Mouse (Mus musculus) hindbrain, embryonic 10.5 days (tissue): ENCODE measurements around the gene Gng3. TPM values are rescaled to one million over a fixed set of nuclear protein-coding genes. Genes with fewer than 3 reads are reported as not detected.
"Not testable (repeated sequence)": the region's sequence is repeated elsewhere in the genome, so short reads cannot be mapped to it uniquely, and the experiment has no call there.

Source experiments
- DNase-seq: peaks from one replicate; pipeline ENCODE4 v3.0.0-alpha.2; 2017; ENCODE audit warnings: low spot score
- H3K27ac ChIP-seq: fragments of 300-500 bp; sonication (generic); 2 replicates; pipeline ENCODE4 v1.5.1; 2016; ENCODE audit warnings: mild to moderate bottlenecking, moderate library complexity
- H3K27me3 ChIP-seq: fragments of 300-500 bp; sonication (generic); 2 replicates; pipeline ENCODE4 v1.6.1; 2016; ENCODE audit warnings: mild to moderate bottlenecking; ENCODE audit not compliant: poor library complexity, insufficient read depth, severe bottlenecking
- H3K36me3 ChIP-seq: fragments of 300-500 bp; sonication (generic); 2 replicates; pipeline ENCODE4 v1.6.1; 2016; ENCODE audit warnings: mild to moderate bottlenecking, moderate library complexity
- H3K4me1 ChIP-seq: fragments of 300-500 bp; sonication (generic); replicated peaks from 2 replicates; pipeline ENCODE4 v1.6.1; 2016; ENCODE audit warnings: mild to moderate bottlenecking
- H3K4me3 ChIP-seq: fragments of 300-500 bp; sonication (generic); 2 replicates; pipeline ENCODE4 v1.5.1; 2016; ENCODE audit warnings: mild to moderate bottlenecking, moderate library complexity
- H3K9me3 ChIP-seq: fragments of 300-500 bp; sonication (generic); 2 replicates; pipeline ENCODE4 v1.6.1; 2016; ENCODE audit warnings: mild to moderate bottlenecking, moderate library complexity
- WGBS: fragments of 180-500 bp; shearing (Covaris S2); methylation state at CpG from one replicate; pipeline ENCODE4 v1.1.7; 2016; 5-methylcytosine and 5-hydroxymethylcytosine counted together
- polyA plus RNA-seq: library from polyadenylated mRNA; unstranded; fragments of >200 nt; fragmentation: Nextera tagmentation; extraction: Ambion mirVana; gene quantifications from 2 replicates; pipeline ENCODE4 v1.2.1, GENCODE M21; 2016

Gene Gng3
- polyA plus RNA-seq, 1 experiment from 2014 or later = 140 TPM

DNA sequence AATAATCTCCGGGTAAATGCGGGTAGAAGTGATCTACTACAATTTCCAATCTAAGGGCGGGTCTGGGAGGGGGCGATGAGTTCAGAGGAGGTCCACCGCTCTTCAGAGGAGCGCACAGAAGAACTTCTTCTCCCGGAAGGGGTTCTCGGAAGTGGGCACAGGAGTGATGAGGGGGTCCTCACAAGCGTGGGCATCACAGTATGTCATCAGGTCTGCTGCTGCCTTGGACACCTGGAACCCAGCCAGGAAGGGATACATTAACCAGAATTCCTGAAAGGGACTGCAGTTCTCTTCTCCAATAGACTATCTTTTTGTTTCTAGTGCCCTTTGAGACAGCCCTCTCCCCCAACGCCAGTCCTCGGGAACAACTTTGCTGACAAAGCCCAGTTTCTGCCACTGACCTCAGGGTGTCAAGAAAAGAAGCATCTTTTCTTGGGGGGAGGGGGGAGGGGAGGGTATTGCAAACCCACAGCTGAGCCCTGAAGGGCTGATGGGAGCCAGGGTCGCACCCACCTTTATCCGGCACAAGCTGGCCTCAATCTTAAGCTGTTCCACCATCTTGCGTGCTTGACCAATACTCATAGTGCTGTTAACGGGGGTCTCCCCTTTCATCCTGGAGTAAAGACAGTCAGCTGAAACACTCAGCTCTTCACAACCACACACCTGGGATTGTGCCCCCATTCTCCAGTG is 808 bp downstream of the Gng3 start:
- peak; percentile 53 for DNase-seq
- H3K4me3 ChIP-seq = peak overlapping the region; percentile 63
- peaks cover 44% of the 10 kb centered on the region for H3K4me1 ChIP-seq
- H3K9me3 ChIP-seq = no peaks in the 10 kb centered on the region
- no peaks in the 10 kb centered on the region for H3K27me3 ChIP-seq
- peak overlapping the region; percentile 98 for H3K27ac ChIP-seq
- WGBS = 26% methylated on average over 15 of the region's 15 CpGs
- H3K36me3 ChIP-seq = peaks cover 55% of the 10 kb centered on the region

DNA sequence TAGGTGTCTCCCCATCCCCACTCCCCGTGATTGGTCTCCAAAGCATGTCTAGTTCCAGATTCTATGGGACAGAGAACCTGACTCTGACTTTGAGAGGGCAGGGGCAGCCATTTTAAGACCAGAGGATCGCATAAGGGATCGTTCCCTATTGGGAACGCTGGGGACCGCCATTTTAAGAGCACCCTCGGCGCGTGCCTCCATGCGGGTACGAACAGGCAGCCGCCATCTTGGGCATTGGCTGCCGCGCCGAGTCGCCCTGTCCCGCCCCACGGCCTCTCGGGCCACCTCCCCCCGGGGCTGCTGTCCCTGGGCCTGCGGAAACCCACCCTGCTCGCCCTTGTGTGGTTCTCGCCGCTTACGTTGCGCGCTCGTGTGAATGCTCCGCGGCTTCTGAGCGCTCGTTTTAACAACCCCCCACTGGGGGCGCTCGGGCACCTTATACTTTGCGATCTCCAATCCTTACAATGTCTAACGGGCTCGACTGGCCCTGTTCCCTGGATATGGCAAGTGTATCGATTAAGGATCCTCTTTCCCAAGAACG is 1.7 kb downstream of the Gng3 start, which contains the start of gene Bscl2:
Bscl2 (plus strand) TSS at position 217 of the 541 bp plus-strand sequence.
- peaks cover 44% of the 10 kb centered on the region for H3K4me1 ChIP-seq
- H3K4me3 ChIP-seq = peak within 1 kb of the TSS; percentile 63
- DNase-seq = peak; percentile 89
- H3K27ac ChIP-seq = peak within 1 kb of the TSS; percentile 98
- WGBS = under 1% methylated on average over 38 of the region's 38 CpGs
- no peaks in the 10 kb centered on the region for H3K27me3 ChIP-seq
- peaks cover 55% of the 10 kb centered on the region for H3K36me3 ChIP-seq
- no peaks in the 10 kb centered on the region for H3K9me3 ChIP-seq

- not testable (repeated sequence) for H3K27ac ChIP-seq
- WGBS = 97% methylated on average over 10 of the region's 10 CpGs
Observed at GRCm38 (mm10) chr19:8836327-8836726, 2.7 kb downstream of the Gng3 start.

GRCm38 (mm10) chr19:8832971-8833370 is 6.0 kb downstream of the Gng3 start:
- Histone ChIP-seq H3K9me3 (no peaks in the 10 kb centered on the region), H3K4me1 (peaks cover 10% of the 10 kb centered on the region), H3K4me3 (no peak overlapping the region), H3K36me3 (peaks cover 88% of the 10 kb centered on the region), H3K27ac (no peak overlapping the region), H3K27me3 (no peaks in the 10 kb centered on the region)
- 94% methylated on average over 4 of the region's 4 CpGs for WGBS
- DNase-seq = no peak

More at GRCm38 (mm10) chr19:8836327-8836726, 2.7 kb downstream of the Gng3 start:
- H3K36me3 ChIP-seq = peaks cover 58% of the 10 kb centered on the region
- not testable (repeated sequence) for H3K9me3 ChIP-seq, DNase-seq, H3K4me3 ChIP-seq, H3K27me3 ChIP-seq
- peaks cover 44% of the 10 kb centered on the region for H3K4me1 ChIP-seq

DNA sequence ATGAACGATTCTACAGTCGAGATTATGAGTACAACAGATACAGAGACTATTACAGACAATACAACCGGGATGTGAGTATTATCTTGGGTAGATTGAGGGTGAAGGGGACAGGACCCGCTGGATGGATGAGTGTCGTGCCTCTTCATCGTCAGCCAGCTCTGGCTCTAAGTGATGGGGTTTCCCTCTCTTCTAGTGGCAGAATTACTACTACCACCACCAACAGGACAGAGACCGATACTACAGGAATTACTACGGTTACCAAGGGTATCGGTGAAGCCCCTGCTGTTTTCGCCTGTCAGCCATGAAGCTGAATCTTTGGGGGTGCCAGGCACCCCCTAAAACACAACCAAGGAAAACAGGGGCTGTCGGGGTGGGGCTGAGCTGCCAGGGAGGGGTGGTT is 7.7 kb downstream of the Gng3 start:
- no peak for DNase-seq
- Histone ChIP-seq H3K4me1 (no peaks in the 10 kb centered on the region), H3K9me3 (no peaks in the 10 kb centered on the region), H3K36me3 (peaks cover 100% of the 10 kb centered on the region), H3K27me3 (no peaks in the 10 kb centered on the region), H3K27ac (no peak overlapping the region), H3K4me3 (no peak overlapping the region)
- WGBS = 86% methylated on average over 11 of the region's 11 CpGs

DNA sequence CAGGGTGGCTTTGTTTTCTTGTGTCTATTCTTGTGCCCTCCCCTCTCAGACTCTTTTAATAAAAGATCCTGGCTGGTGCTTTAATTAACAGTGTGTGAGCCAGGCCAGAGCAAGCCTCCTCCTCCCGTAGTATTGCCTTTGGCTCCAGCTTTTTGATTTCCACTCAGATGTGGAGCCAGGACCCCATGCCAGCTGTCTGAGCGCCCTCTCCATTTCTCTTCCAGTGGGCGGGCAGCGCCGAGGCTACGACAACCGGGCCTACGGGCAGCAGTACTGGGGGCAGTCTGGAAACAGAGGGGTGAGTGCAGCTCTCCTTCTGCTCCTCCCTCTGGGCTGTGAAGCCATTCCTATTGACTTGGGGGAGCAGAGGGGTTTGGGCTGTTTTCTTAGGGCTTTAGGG is 8.3 kb downstream of the Gng3 start:
- Histone ChIP-seq H3K36me3 (peaks cover 100% of the 10 kb centered on the region), H3K9me3 (no peaks in the 10 kb centered on the region), H3K4me1 (no peaks in the 10 kb centered on the region), H3K27me3 (no peaks in the 10 kb centered on the region), H3K4me3 (no peak overlapping the region), H3K27ac (no peak overlapping the region)
- no peak for DNase-seq
- 90% methylated on average over 8 of the region's 8 CpGs for WGBS

- H3K4me3 ChIP-seq = no peak within 1 kb of the TSS
- H3K36me3 ChIP-seq = peaks cover 100% of the 10 kb centered on the region
- no peaks in the 10 kb centered on the region for H3K27me3 ChIP-seq
- no peaks in the 10 kb centered on the region for H3K9me3 ChIP-seq
- no peak within 1 kb of the TSS for H3K27ac ChIP-seq
- 89% methylated on average over 8 of the region's 8 CpGs for WGBS
- DNase-seq = no peak
- no peaks in the 10 kb centered on the region for H3K4me1 ChIP-seq
Observed at GRCm38 (mm10) chr19:8829660-8830059, 9.3 kb downstream of the Gng3 start, which contains the start of gene AC129217.1. Gene AC129217.1 (plus strand): TSS chr19:8829773.

GRCm38 (mm10) chr19:8822696-8823095 is 16.3 kb downstream of the Gng3 start:
- H3K36me3 ChIP-seq = peaks cover 58% of the 10 kb centered on the region
- H3K4me1 ChIP-seq = peaks cover 29% of the 10 kb centered on the region
- H3K4me3 ChIP-seq = peak overlapping the region; percentile 100
- H3K27me3 ChIP-seq = no peaks in the 10 kb centered on the region
- WGBS = 76% methylated on average over 8 of the region's 8 CpGs
- no peak overlapping the region for H3K27ac ChIP-seq
- DNase-seq = no peak
- no peaks in the 10 kb centered on the region for H3K9me3 ChIP-seq

GRCm38 (mm10) chr19:8821146-8821545 is 17.8 kb downstream of the Gng3 start:
- WGBS = 4% methylated on average over 7 of the region's 7 CpGs
- Histone ChIP-seq H3K36me3 (peaks cover 54% of the 10 kb centered on the region), H3K4me3 (peak overlapping the region; percentile 100), H3K27ac (peak overlapping the region; percentile 98), H3K4me1 (peaks cover 43% of the 10 kb centered on the region), H3K9me3 (no peaks in the 10 kb centered on the region), H3K27me3 (no peaks in the 10 kb centered on the region)
- DNase-seq = no peak

GRCm38 (mm10) chr19:8820424-8820956 is 18.5 kb downstream of the Gng3 start:
- DNase-seq = no peak
- under 1% methylated on average over 48 of the region's 48 CpGs for WGBS

GRCm38 (mm10) chr19:8819596-8820423 is 19.2 kb downstream of the Gng3 start, which contains the start of gene Hnrnpul2:
Gene Hnrnpul2 (plus strand): TSS chr19:8820010.
- Histone ChIP-seq H3K4me1 (peaks cover 48% of the 10 kb centered on the region), H3K27me3 (no peaks in the 10 kb centered on the region), H3K4me3 (peak within 1 kb of the TSS; percentile 100), H3K9me3 (no peaks in the 10 kb centered on the region), H3K27ac (peak within 1 kb of the TSS; percentile 98), H3K36me3 (peaks cover 54% of the 10 kb centered on the region)
- WGBS = under 1% methylated on average over 83 of the region's 83 CpGs
- DNase-seq = peak; percentile 98

More at GRCm38 (mm10) chr19:8820424-8820956, 18.5 kb downstream of the Gng3 start:
- Histone ChIP-seq H3K36me3 (peaks cover 54% of the 10 kb centered on the region), H3K27ac (peak overlapping the region; percentile 98), H3K9me3 (no peaks in the 10 kb centered on the region), H3K27me3 (no peaks in the 10 kb centered on the region), H3K4me1 (peaks cover 48% of the 10 kb centered on the region), H3K4me3 (peak overlapping the region; percentile 100)

DNA sequence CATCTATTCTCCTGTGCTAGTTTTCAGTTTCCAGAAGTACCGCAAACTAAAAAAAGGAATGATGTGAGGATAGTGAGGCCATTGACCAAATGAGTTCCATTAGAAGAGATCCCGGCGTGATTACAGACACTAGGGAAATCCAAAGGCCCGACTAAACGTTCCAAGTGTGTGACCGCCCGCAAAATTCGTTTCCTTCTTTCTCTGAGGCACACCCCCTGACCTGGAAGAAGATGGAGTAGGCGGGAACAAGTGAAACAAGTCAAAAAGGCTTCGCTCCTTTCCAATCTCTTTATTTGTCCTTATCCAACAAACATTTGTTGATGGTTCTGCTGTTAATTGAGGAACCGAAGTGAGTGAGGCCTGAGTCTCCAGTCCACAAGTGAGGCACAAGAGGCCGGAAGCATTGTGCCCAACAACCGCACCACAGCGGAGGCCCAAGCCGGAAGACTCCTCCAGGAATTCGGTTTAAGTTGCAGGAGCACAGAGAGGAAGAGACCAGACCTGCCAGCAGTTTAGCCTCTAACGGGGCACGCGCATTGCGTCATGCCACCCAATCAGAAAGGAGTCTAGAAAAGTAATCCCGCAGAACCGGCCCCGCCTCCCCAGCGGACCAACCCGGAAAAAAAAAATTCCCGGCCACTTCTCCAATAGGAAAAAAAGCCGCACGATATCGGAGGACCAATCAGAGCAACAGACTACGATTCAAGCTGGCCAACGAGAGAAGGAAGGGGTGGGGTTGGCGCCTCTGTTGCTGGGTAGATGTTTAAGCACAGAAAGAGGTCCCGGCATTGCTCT is 20.0 kb downstream of the Gng3 start, which contains the start of gene Ttc9c:
Ttc9c (minus strand) TSS at position 533 of the 795 bp plus-strand sequence.
- peak within 1 kb of the TSS; percentile 100 for H3K4me3 ChIP-seq
- no peaks in the 10 kb centered on the region for H3K9me3 ChIP-seq
- DNase-seq = peak; percentile 97
- peak within 1 kb of the TSS; percentile 98 for H3K27ac ChIP-seq
- no peaks in the 10 kb centered on the region for H3K27me3 ChIP-seq
- H3K4me1 ChIP-seq = peaks cover 48% of the 10 kb centered on the region
- peaks cover 54% of the 10 kb centered on the region for H3K36me3 ChIP-seq
- WGBS = under 1% methylated on average over 33 of the region's 33 CpGs
